Mouse (Mus musculus) CD4-positive, CD25-positive, alpha-beta regulatory T cell, adult 2 months (primary cell): ENCODE measurements at regions not wholly inside any gene's neighbourhood (a gene's known extent, or its start where the extent isn't known, plus 50 kb on each side); places are given as distances from the start of the nearest gene placed in this dataset.

ENCODE experiments used
- DNase-seq: peaks from one replicate; pipeline ENCODE4 v3.0.0-alpha.2; 2012; ENCODE audit warnings: low read depth, low spot score

- DNase-seq, result no peak
Observed at GRCm38 (mm10) chr7:135882306-135882705, 166.1 kb upstream of the Mki67 start.

DNA sequence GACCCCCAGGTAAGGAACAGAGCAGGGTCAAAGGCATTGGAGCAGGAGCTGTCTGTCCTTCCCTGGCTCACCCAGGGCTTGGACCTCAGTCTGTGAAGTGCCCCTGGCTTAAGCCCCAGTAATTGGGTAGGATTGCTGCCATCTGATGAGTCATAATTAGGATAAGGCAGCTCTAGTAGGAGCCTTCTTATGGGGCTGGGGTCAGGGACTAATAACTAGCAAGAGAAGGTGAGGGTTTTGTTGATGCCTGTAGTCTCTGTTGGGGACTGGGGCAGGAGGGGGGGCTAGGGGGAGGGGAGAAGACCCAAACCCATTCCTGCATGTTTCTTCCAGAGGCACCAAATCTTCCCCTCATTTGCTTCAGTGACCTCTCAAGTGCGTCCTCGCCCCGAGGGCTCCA, 172.4 kb upstream of the Mki67 start:
- DNase-seq, result no peak

GRCm38 (mm10) chr7:135889016-135889726, 173.0 kb upstream of the Mki67 start:
- DNase-seq, result no peak

GRCm38 (mm10) chr7:135898876-135899275, 182.7 kb upstream of the Mki67 start:
- no peak for DNase-seq

DNA sequence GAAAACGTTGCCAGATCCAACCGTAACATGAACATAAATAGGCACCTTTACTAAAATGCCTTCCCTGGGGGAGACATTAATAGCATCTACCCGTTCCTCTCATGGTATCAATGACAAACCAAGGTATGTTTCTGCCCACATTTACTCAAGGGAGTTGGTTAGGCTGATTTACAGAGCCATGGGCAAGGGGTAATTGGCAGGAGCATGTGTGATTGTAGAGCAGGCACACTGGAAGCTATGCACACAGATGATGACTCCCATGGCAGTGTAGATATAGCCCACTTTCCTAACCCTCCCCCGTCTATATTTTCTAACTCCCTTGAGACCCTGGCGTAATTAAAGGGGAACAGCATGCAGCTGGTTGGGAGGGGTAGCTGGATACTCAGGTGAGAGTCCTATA, 183.6 kb upstream of the Mki67 start:
- no peak for DNase-seq

- DNase-seq, result no peak
Observed at GRCm38 (mm10) chr7:135900861-135901321, 184.7 kb upstream of the Mki67 start.

- DNase-seq, result no peak
Observed at GRCm38 (mm10) chr7:135902106-135903055, 186.2 kb upstream of the Mki67 start.

DNA sequence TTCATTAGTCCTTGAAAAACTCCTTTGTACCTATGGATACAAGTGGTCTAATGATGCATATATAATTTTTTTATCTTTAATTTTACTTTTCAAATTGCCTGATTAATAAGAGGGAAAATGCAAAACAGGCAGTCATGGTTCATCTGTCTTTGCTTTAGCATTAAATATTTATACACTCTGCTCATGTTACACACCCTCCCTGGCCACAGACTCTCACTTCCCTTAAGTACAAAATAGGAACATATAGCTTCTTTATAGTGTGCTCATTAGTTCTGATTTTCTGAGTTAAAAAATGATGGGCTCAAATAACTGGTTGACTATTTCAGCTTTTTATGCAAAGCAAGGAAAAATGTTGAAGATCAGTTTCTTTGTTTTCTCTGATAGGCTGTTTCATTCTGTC, 195.2 kb upstream of the Mki67 start:
- DNase-seq, result no peak

DNA sequence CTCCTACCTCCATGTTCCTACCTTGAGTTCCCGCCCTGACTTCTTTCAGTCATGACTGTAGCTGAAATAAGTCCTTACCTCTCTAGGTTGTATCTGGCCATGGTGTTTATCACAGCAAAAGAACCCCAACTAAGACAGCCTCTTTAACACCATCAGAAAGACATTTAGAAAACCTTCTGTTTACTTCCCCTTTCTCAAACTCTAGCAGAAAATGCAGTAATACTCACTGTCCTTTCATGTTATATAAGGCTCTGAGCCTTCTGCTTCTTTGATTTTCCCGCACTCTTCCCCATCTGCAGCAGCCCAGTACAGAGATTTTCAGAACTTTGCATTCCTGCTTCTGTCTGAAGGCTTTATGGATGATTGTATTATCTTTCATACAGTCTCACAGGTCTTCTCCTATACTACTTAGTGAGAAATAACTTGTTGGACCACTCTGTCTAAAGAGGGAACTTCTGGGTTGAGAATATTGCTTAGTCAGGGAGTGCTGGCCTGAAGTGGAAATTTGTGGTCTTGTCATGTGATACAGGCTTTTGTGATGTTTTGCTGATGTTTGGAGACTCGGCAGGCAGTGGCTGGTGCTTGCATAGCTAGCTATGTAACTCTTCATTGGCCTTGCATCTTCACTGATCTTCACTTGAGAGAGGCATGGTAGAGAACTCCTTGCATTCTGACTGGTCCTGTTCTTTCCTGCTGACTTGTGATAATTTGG, 197.9 kb upstream of the Mki67 start:
- DNase-seq, result no peak

DNA sequence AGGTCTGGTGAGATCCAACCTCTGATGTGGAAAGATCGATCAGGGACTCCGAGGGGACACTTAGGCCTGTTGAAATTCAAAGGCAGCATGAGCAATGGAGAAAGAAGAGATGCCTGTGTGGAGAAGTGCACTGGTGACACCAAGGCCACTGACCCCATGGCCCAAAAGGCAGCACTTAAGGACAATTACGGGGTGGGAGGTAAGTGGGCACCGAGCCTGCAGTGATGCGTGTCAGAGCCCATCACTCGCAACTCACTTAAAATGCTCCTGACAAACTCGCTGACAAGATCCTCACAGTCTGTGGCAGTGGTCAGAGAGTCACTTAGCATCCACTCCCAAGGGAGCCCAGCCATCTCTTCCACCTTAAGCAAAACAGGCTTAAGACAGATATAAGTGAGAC, 207.7 kb upstream of the Mki67 start:
- no peak for DNase-seq

DNA sequence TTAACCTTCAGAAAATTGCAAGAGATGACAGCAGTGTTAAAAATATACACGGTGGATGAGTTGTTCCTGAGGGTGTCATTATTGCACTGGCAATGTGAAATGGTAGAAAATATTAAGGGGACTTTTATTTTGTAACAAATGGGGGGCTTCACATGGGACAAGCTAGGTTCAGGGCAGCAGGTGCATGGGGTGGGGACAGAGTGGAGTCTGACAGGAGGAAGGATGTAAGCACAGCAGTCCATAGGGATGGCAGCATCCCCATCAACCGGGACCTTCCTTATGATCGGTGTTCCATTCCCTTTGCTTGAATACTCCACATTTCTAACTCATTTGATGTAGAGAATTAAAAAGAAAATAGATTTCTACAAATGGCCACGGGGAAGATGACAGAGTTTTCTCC, 208.5 kb upstream of the Mki67 start:
- DNase-seq, result no peak

- no peak for DNase-seq
Observed at GRCm38 (mm10) chr7:135930091-135930490, 213.9 kb upstream of the Mki67 start.

DNA sequence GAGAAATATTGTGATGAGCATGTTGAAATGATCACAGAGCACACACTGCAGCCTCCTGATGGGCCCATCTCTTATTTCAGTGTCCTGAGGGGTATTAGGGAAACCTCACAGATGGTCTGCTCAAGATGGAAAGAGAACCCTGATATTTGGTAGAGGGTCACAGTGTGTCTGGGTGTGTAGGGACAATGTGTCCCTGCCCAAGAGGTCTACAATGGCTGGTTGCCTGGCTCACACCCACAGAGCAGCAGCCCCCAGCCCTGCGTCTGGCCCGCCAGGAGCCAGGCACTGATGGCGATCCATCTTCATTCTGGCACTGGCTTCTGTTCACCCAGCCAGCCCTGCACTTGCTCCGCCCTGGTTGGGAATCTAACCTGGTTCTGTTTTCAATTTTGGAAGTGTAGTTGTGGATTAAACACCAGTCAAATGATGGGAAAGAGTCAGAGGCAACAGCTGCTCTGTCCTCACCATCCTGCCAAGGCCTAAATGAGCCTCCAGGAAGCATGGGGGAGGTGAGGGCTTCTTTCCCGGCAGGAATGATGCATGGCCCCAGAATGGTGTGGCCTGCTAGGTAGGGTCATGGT, 216.5 kb upstream of the Mki67 start:
- DNase-seq, result no peak

DNA sequence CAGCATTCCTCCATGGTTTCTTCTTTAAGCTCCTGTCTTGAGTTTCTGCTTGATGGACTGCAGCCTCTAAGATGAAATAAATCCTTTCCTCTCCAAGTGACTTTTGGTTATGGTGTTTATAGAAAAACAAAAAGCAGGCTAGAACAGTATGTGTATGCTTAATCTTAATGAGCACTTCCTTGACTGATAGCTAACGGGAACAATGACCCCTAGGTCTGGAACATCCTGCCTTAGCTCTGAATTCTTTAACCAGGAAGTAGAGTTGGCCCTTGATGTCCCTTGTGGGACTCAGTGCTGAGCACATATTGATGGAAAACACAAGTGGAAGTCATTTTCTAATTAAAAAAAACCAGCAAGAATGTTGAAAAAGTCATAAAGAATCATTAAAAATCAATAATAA, 219.0 kb upstream of the Mki67 start:
- no peak for DNase-seq

DNA sequence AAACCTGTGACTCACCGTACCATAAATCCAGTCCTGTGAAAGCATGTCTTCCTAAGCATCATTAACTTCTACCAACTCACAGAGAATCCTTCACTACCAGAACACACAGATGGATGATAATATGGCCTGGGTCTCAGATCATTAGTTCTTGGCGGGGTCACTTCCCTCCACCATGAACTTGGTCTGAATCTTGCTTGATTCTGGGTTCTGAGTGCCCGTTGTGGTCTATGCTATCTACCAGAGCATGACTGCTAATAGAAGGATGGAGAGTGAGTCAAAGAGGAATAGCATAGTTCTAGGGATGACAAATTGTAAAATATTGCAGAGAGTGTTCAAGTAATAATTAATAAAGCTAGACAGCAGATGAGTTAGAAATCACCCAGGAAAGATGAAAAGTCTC, 221.3 kb upstream of the Mki67 start:
- no peak for DNase-seq

- no peak for DNase-seq
Observed at GRCm38 (mm10) chr7:135939341-135939740, 223.2 kb upstream of the Mki67 start.

- no peak for DNase-seq
Observed at GRCm38 (mm10) chr7:135942826-135943225, 226.7 kb upstream of the Mki67 start.

DNA sequence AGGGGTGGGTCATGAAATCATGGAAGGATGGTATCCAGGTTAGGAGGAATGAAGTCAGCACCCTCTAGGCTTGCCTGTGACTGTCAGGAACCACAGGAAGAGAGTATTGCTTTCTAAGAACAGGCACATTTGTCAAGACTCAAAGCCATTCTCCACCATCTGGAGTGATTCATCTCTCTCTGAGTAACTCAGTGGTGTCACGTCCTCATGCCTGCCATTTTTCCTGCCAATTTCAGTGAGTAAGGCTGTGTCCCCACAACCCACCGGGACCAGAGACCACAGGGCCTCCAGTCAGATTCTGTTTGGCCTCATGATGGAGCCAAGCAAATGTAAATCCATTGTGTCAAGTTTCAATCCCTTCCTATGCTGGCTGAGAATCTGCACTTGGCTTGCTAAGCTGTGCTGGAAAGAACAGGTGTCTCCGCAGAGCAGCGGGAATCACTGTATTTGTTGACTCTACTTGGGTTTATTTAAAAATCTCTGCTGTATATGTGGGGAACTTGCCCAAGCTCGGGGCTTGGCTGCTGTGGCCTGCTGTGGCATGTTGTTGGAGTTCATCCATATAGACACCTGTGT, 230.0 kb upstream of the Mki67 start:
- DNase-seq, result no peak

GRCm38 (mm10) chr7:135961026-135961425, 244.9 kb upstream of the Mki67 start:
- no peak for DNase-seq

DNA sequence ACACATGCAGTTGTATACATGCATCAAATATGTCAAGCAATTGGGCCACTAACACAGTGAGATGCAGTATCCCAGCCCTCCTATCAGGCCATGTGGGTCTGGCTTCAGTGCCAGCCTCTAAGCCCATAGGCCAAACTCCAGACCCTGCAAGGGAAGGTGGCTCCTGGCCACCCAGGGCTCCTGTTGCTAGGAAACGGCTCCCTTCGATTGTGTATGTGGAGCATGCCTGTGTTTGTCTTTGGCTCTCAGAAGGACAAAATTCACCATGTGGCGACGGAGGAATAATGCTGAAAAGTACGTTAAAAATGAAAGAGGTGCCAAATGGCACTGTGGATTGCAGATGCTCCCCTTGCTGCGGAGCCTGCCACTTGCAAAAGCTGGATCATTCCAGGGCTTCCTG, 249.4 kb upstream of the Mki67 start:
- no peak for DNase-seq

GRCm38 (mm10) chr7:135966231-135966630, 250.1 kb upstream of the Mki67 start:
- no peak for DNase-seq
